Mouse (Mus musculus) liver, adult 2 months (tissue): ENCODE measurements around the gene Creb1.

Experiments
- CTCF ChIP-seq: fragments of 200-500 bp; IDR thresholded peaks from 2 replicates; pipeline ENCODE4 v1.5.1; 2011; ENCODE audit warnings: low read depth, low read length, control low read depth
- POLR2A ChIP-seq: fragments of 200-500 bp; IDR thresholded peaks from 2 replicates; pipeline ENCODE4 v1.6.1; 2011; ENCODE audit warnings: low read length, control low read depth; ENCODE audit not compliant: insufficient read depth; ENCODE audit errors: extremely low read depth

- TF ChIP-seq CTCF (no peak), POLR2A (no peak)
These were observed 83.6 kb downstream of the Creb1 start for GRCm38 (mm10) chr1:64616076-64616475.
